Mouse (Mus musculus): ENCODE measurements around the gene Zbtb20. TPM values are rescaled to one million over a fixed set of nuclear protein-coding genes. Genes with fewer than 3 reads are reported as not detected.

The Zbtb20 gene
- total RNA-seq, 2 experiments from 2014 or later, result 102 to 105 TPM

DNA sequence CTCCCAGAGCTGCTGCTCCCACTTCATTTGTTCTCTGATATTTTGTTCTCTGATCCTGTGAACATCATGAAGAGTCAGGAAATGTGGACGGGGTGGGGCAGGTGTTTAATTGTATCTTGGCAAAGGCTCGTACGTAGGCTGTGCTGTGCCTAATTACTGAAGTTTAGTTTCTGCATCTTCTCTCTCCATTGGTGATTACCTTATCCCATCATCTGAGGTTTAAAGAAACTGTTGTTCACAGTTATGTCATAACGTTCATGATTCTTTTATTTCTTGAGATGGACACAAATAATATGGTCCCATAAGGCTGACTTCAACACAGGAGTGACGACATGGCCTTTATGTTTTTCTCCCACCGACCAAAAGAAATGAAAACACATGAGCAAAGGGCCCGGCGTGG lies 582.1 kb downstream of the Zbtb20 start:
- DNase-seq, result no peak

DNA sequence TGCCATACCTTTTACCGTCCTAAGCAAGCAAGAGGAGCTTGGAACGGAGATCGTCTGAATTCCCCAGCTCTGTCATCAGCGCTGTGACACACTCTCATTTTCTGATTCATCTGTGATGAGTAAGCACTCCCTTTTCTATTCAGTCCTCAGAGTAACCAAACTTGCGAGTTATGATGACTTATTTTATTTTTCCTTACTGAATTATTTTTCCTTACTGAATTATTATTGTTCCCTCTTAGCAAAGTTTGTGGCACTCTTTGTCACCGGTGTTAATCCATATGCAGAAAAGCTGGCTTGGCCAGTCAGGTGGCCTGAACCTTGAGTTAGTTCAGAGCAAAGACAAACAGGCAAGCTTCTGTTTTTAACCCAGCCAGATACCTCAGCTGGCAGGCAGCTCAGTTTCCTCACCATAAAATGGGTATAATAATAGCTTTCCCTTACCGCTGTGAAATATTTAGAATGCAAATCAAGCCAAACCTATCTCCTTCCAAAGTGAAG lies 583.1 kb downstream of the Zbtb20 start:
- no peak for DNase-seq

DNA sequence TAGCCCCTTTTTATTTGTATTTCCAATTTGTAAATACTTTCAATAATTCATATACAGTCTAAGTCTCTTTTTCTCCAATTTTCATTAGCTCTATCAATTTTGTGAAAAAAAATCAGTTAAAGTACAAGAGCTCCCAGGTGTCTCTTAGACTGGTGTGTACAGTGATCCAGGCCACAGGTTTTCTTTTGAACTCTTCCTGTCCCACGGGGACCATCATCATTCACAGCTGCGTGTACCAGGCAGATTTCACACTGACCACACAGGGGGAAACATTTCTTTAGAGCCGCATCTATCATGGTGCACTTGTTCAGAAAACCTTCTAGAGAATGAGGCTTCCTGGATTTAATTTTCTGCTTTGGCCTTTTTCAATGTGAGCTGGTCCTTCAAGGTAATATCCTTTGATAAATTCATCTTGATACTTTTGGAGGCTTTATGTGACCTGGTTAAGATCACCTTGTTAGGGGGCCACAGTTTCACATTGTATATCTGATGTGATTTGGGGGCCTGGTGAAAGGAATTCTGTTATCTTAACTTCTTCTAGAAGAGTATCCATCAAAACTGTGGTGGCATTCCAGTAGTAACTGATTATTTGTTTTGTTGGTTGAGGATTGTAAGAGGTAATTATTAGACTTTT lies 586.2 kb downstream of the Zbtb20 start:
- DNase-seq, result no peak

DNA sequence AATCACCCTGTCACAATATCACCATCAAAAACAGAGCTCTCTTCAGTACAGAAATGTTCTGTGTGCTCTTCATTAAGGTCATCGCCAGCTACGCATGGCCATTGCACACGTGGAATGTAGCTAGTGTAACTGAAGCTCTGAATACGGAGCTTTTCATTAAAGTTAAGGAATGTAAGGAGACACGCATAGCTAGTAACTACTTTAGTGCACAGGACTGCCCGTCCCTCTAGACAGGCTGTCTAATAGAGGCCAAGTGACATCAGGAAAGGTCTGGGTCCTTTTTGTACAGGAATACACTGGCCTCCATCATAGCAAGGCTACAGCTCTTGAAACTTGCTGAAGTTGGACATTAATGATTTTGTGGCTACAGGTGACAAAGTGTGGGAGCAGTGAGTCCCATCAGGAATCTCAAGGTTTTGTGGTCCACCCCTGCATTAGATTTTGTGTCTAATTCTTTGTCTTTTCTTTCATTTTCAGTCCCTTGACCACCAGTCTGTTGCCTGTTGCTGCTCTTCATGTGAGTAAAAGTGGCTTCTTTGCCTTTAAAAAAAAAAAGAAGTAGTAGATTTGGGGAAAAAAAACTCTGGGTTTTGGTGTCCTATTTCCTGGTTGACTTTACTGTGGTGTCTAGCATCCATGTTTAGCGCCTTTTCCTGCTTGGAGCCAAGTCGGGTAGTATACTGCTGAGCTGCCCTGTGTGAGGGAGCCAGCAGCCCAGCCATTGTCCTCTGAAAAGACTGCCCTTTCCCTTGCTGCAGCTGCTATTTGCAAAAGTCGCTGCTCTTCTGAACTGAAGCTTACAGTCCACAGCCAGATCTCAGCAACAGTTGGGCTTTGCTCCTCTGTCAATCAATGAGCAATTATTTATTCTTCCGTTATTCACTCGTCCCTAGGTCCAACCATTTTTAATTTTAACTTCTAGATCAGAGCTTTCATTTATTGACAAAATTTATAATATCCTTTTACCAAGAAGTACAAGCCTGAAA lies 587.1 kb downstream of the Zbtb20 start:
- peak; percentile 37 for DNase-seq

DNA sequence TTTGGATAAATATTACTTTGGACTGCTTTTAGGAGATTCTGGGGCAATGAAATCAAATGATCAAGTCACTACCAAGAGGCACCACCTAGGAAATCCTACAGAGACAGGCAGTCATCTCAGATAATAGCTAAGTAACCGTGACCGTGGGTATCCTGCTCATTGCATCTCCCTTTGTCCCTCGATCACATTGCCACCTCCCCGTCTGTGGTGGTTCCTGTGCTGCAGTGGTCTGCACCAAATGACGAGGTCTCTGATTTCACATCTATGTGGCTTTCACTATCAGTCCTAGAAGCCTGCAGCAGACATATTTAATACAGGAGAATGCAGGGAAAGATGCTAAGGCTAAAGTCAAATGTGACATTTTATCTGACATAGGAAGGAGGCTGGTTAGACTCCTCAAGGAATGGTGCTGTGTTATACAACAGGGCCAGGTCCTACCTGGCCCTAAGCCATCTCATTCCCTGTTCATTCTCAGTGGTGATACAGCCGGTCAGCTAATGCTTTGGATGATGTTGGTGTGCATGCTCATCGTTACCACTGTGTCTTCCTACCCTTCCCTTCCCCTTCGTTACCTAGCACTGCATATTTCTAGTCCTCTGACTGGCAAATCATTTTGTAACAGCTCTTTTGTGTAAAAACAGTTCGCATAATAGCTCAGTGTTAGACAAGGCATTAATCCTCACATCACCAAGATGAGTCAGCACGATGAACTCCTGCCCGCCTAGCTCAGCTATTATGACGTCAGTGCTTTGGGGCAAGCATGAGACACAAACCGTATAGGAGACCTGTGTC lies 588.2 kb downstream of the Zbtb20 start:
- DNase-seq, result peak; percentile 35

DNA sequence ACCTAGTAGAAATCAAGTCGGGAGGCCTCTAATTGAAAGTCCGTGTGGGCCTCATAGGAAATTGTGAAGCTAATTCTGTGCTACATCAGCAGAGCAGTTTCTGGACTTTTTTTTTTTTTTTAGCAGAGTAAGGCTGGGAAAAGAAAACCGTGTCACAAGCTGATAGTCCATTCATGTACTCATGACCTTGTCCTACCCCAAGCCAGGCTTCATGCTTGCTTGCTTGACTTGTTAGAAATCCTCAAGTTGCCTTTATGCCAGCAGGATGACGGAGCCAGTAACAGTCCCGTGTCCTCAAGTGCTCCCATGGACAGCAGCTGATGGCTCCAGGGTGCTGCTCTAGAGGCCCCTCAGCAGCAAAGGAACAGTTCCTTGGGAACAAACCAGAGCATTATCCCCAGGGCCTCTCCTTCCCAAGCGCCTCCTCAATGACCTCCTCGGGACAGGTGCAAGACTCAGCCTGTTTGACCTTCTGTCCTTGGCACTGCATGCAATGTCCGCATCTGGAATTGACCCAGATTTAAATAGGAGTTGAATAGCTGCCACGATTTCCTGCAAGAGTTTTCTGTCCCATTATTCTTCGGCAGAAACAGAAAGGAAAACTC lies 588.9 kb downstream of the Zbtb20 start:
- peak; percentile 62 for DNase-seq

DNA sequence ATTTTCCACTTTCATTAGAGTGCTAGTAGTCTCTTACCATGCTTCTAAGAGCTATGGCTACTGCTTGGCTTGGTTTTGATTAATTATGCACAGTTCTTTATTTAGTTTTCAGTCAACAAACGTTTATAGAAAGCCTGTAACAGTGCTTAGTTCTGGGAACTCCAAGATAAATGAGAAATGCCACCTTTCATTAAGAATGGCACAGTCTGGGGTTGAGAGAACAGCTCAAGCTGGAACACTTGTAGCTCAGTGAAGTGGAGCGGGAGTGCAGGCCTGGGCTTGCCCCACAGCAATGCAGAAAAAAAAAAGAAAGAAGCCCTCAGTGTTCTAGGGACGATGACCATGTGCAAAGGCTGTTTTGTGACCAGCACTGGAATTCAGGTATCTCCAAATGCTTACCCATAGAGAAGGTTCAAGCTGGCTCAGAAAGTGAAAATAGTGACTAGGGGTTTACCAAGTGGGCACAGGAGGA lies 589.7 kb downstream of the Zbtb20 start:
- no peak for DNase-seq

DNA sequence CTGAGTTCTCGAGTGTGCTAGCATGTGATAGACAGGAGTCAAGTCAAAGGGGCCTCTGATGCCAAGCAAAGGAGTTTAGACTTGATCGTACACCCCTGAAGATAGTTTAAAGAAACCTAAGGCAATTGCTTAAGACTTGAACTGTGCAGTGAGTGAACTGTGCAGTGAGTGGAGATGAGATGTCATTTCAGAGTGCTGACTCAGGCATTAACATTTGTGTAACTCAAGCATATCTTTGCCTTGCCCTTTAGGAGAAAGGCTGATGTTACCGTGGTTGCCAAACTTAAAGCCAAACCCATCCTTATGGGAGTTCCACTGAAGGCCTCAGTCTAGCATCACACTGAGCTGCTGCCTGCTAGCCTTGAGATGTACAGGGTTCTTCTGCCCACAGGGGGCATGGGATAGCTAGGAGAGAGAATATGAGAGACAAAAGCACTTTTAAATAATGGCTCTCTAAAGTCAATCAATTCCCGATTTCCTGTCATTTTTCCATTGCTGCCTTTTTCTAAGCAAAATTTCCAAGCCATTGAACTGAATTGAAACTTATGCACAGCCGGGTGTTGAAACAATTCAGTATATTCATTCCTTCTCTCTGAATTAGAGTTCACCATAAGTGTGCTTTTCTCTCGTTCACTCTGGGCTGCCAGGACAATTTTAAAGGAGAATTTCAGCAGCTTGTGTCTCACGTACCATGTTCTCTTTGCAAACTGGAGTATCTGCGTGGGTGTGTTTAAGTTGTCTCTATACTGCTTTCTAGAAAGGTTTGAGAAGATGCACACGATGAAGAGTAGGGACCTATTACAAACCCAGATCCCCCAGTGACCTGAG lies 590.5 kb downstream of the Zbtb20 start:
- no peak for DNase-seq

DNA sequence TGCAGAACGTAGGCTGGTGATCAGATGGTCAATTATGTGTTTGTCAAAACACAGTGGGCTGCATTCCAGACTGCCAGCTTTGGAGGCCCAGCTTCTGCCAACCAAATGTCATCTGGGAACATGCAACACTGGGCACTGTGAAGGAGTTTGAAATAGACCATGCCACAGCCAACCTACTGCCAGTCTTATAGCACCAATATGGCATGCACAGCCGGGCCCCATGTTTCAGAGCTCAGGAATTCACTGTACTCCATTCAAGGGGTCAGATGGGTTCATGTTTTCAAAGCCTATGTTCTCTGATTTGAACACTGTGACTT lies 591.0 kb downstream of the Zbtb20 start:
- DNase-seq, result peak; percentile 59

DNA sequence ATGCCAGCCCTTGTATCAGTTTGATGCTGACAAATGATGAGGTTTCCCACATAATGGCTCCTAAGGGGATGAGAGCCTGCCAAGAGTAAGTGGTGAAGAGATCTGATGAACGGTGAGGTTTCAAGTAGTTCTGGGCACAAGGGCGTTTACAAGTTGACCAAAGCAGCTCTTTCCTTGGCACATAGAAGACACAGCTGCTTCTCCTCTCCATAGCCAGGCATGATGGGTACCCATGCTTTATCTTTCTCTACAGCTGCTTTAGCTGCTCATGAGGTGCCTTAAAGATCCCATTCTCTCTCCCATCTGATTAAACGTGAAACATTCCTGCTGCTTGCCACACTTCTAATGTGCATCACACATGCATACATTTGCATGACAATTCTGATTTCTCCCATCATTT lies 595.4 kb downstream of the Zbtb20 start:
- DNase-seq, result no peak

DNA sequence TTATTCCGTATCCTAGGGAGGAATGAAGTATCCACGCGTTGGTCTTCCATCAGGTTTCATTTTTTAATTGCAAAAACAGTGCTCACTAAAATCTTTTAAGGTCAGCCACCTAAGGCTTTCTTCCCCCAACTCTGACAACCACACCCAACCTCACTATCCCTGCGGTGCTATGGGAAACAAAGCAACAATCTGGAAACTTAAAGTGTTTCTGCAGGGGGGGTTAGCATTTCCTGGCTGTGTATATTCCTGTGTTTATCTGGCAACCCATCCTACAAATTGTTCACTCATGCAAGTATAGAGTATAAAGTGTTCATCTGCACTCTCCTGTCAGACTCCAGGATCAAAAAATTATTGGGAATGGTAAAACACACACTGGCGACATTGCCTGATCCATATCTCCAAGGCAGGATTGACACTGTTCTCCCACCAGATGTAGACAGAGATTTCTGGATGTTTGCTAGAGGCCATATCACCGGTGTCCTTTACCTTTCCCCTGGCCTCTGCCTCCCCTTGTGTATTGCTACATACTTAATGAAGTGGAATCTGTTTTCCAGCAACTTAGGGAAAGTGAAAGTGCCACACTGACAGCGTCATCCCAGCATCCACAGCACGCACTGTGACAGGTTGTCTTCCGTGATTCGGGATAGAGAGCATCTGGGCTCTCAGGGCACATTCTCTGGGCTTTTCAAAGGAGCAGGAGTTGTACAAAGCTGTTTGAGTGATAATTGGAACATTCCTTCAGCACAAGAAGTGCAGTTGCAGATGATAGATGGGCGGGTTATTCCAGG lies 599.5 kb downstream of the Zbtb20 start:
- DNase-seq, result no peak

DNA sequence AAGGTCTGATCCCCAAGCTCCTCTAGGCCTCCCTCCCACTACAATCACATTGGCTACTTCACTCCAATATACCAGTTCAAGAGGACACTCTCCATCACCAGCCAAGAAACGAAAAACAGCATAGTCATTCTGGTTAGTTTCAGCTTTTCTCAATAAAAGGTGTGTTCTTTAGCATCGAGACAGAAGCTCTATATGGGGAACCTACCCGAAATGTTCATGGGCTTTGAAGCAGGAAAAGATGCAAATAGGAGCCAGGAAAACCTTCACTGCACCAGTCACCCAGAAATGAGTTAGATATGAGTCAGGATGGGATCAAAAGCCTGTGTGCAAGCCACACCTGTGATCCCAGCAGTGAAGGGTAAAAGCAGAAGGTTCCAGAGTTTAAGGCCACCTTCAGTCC lies 601.2 kb downstream of the Zbtb20 start:
- no peak for DNase-seq

DNA sequence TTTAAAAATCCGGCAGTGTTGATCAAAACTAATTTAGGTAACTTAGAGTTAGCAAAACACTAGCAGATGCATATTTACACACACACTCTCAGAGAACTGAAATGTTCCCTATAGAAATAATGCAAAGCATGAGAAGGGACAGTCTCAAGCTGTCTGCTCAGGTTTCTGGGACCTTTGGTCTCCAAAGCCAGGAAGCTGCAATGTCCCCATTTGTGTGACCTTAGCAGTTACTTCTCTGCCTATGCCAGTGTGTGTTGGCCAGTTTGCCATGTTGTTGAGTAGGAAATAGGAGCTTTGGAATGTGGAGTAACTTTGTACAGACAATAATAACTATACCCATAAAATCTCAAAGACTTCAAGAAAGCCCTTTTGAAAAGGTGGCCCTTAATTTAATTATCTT lies 602.7 kb downstream of the Zbtb20 start:
- no peak for DNase-seq

DNA sequence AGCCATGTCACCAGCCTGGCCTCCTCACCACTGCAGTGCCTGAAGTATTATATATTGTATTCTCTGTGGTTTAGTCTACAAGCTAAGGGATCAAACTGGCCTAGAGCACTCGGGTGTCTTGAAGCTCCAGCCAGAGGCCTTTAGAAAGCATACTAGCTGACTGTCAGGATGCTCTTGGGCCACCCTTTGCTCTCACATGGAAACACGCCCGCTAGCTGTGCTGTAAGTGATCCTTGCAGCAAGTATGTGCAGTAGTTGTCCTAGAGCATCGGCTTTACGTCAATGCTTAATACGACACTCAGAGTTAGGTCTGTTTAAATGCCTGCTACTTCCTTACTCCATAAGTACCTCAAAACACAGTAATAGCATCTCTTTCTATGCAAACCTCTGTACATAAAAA lies 604.9 kb downstream of the Zbtb20 start:
- DNase-seq, result no peak

DNA sequence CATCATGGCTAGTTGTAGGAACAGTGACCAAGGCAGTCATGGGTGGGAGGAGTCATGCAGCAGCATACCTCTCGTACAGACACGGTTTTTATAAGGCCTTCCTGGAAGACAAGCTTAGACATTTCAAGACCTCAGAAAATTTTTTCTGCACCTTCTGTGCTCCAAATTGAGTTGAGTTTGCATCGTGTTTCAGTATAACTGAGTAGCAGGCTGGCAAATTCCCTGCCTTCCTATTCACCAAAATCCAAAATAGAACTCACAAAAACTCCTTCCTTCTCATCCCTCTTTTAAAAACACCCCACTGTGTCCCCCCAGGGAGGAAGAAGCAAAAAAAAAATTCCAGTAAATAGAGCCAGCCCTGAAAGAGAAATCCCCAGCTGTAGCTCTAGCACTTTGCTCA lies 606.4 kb downstream of the Zbtb20 start:
- no peak for DNase-seq

DNA sequence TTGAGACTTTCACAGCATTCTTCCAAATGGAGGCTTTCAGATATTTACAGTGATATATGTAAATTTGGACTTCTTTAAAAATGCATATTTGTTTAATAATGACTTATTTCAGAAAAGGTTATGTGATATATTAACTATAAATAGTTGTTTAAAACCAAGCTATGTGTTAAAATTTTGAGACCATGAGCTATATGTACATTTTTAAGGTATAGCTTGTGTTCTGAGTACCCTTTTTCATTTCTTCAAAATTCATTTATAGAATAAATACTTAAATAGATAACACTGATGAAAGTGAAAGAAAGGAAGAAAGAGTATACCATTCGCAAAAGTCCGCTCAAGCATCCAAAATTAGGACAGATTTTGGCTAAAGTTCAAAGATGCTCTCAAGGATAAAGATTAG lies 607.1 kb downstream of the Zbtb20 start:
- no peak for DNase-seq

DNA sequence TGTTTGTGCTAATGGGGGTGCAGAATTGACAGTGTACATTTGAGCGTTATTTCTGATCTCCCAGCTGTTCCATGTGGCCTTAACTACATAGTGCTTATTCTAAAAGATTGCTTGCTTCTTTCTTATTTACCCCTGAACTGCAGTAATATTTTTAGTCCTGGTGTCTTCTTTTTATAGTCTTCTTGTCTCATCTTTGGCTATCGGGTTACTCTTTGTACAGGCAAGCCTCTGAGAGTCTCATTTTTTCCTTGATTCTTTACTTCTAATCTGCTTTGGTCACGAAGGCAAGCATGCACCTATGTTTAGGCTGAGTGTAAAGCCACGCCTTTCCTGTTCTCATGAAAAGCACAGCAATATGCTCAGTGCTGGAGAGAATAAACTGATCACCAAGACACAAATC lies 608.7 kb downstream of the Zbtb20 start:
- DNase-seq, result no peak

DNA sequence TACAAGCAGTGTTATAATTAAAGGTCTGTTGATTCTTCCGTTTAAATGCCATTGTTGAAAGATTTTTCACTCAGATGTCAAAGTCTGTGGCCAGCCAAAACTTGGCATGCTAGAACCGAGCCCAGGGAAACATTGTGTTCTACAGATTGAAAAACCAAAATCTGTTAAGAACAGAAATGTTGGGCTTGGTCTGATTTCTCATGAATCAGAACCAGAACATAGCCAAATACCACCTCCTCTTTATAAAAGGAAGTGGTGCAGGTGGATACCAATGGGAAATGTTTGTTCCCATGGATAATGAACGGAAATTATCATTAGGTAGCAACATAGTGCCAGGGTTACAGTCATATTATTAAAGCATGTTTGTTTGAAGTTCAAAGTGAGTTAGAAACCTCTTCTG lies 613.7 kb downstream of the Zbtb20 start:
- DNase-seq, result no peak

DNA sequence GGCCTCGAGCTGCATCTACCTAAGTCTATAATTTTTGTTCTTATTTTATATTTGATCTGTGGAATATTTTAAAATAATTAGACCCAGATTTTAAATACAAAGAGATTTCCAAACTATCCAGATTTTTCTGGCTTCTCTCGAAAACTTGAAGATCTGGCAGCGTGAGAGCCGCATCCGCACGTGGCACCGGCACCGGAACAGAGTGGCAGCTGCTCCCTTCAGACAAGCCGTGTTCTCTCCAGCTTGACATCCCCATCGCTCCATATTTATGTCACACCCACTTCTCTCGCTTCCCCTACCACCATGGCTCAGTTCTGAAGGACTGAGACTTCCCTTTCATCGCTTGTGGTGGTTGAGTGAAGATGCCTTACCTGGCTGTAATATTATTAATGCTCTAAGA lies 614.3 kb downstream of the Zbtb20 start:
- no peak for DNase-seq

DNA sequence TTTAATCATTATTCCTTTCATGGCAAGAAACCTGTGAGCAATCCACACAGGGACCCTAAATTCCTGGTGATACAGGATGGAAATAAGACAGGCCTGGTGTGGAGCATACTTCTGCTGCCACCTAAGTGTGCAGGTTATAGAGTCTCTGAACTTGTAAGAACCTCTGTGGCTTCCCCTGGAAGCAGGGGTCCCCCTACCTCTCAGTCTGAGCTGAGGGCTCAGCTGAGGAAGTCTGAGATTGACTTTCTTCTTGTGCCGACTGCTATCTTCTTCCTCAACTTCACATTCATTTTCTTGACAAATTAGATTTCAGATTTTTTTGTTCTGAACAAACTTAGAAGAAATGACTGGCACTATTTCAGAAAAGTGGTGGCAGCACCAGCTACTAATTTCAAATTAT lies 617.2 kb downstream of the Zbtb20 start:
- DNase-seq, result no peak

Measured in heart, postnatal 4 days (tissue).